Mouse (Mus musculus) G1E (cell line): ENCODE results near the gene Slc4a3.

Experiments used
- CTCF ChIP-seq: IDR thresholded peaks from 2 replicates; pipeline ENCODE4 v1.5.1; 2012; ENCODE audit warnings: low read depth, low read length, inconsistent platforms, mixed read lengths
- TAL1 ChIP-seq: conservative IDR thresholded peaks from 2 replicates; pipeline ENCODE4 v1.6.1; 2012; ENCODE audit warnings: low read depth, low read length, inconsistent platforms, mixed read lengths

DNA sequence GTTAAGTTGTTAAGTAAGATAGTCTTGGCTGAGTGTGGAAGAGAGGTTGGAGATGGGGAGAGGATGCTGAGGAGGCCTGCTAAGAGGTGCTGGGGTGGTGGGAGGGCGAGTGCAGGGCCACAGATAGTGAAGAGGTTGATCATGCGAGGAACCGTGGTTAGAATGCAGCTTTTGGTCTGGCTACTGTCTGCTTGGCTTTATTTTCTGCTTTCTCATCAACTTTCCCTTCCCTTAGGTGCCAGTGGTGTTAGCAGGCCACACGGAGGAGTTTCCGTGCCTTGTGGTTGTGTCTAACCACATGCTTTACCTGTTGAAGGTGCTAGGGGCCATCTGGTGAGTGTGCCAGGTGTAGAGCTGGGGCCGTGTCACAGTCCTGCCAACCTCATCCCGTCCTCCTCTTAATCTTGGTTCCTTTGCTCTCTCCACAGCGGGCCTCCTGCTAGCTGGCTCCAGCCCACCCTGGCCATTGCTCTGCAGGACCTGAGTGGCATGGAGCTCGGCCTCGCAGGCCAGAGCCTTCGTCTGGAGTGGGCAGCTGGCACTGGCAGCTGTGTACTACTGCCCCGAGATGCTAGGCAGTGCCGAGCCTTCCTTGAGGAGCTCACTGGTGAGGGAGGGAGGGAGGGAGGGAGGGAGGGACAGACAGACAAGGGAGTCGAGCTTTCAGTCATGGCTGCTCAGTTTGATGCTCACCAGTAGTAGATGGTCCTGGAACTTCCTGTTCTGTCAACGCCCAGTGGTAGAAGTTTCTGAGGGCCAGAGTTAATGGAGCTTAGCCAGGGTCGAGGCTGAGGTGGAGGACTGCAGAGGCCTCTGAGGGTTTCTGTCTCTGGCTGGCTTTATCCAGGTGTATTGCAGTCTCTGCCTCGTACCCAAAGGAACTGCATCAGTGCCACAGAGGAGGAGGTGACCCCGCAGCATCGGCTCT lies 12.5 kb upstream of the Slc4a3 start:
- TF ChIP-seq CTCF (no peak), TAL1 (no peak)
